Mouse (Mus musculus) liver, embryonic 12.5 days (tissue): ENCODE data around the gene Mpg. TPM values are rescaled to one million over a fixed set of nuclear protein-coding genes. Genes with fewer than 3 reads are reported as not detected.

ENCODE experiments used
- ATAC-seq: fragments of 200-750 bp; cut with Nextera tagmentation; 2 replicates; pipeline ENCODE4 v1.8.0; 2017; ENCODE audit warnings: moderate number of reproducible peaks, mild to moderate bottlenecking, moderate library complexity
- H3K27ac ChIP-seq: fragments of 300-500 bp; sonication (generic); 2 replicates; pipeline ENCODE4 v1.5.1; 2016; ENCODE audit warnings: mild to moderate bottlenecking
- H3K27me3 ChIP-seq: fragments of 300-500 bp; sonication (generic); replicated peaks from 2 replicates; pipeline ENCODE4 v1.6.1; 2016; ENCODE audit warnings: mild to moderate bottlenecking, moderate library complexity
- H3K36me3 ChIP-seq: fragments of 300-500 bp; sonication (generic); 2 replicates; pipeline ENCODE4 v1.6.1; 2016; ENCODE audit warnings: mild to moderate bottlenecking, moderate library complexity
- H3K4me1 ChIP-seq: fragments of 300-500 bp; sonication (generic); 2 replicates; pipeline ENCODE4 v1.6.1; 2016
- H3K4me2 ChIP-seq: fragments of 300-500 bp; sonication (generic); 2 replicates; pipeline ENCODE4 v1.6.1; 2016; ENCODE audit warnings: mild to moderate bottlenecking, moderate library complexity
- H3K4me3 ChIP-seq: fragments of 300-500 bp; sonication (generic); 2 replicates; pipeline ENCODE4 v1.5.1; 2016; ENCODE audit warnings: mild to moderate bottlenecking, moderate library complexity
- H3K9ac ChIP-seq: fragments of 300-500 bp; sonication (generic); 2 replicates; pipeline ENCODE4 v1.6.1; 2016; ENCODE audit warnings: mild to moderate bottlenecking, moderate library complexity
- H3K9me3 ChIP-seq: fragments of 300-500 bp; sonication (generic); replicated peaks from 2 replicates; pipeline ENCODE4 v1.6.1; 2016; ENCODE audit warnings: mild to moderate bottlenecking, moderate library complexity
- WGBS: fragments of 180-500 bp; shearing (Covaris S2); methylation state at CpG from one replicate; pipeline ENCODE4 v1.1.7; 2016; ENCODE audit not compliant: insufficient replicate concordance; 5-methylcytosine and 5-hydroxymethylcytosine counted together
- polyA plus RNA-seq: library from polyadenylated mRNA; unstranded; fragments of >200 nt; fragmentation: Nextera tagmentation; extraction: Ambion mirVana; gene quantifications from 2 replicates; pipeline ENCODE4 v1.2.1, GENCODE M21; 2016

The Mpg gene
- polyA plus RNA-seq, 1 experiment from 2014 or later = 27.2 TPM

- 82% methylated on average over 2 of the region's 2 CpGs for WGBS
- Histone ChIP-seq H3K4me3 (no peak overlapping the region), H3K4me2 (no peak overlapping the region), H3K36me3 (peaks cover 99% of the 10 kb centered on the region), H3K27ac (peak overlapping the region; percentile 99), H3K27me3 (no peaks in the 10 kb centered on the region), H3K4me1 (peaks cover 38% of the 10 kb centered on the region), H3K9me3 (no peaks in the 10 kb centered on the region), H3K9ac (peak overlapping the region; percentile 23; the same call in 1 of the 2 replicates)
- no peak for ATAC-seq
Measured at GRCm38 (mm10) chr11:32236132-32236531, 9.8 kb downstream of the Mpg start.

GRCm38 (mm10) chr11:32236712-32237410, 10.6 kb downstream of the Mpg start:
- no peak for ATAC-seq
- Histone ChIP-seq H3K27me3 (no peaks in the 10 kb centered on the region), H3K9ac (no peak overlapping the region; the same call in 1 of the 2 replicates), H3K4me3 (no peak overlapping the region), H3K4me2 (0 out of 2 replicates have a peak overlapping the region, but pooled peaks have one; percentile 14), H3K9me3 (no peaks in the 10 kb centered on the region), H3K4me1 (peaks cover 45% of the 10 kb centered on the region), H3K36me3 (peaks cover 99% of the 10 kb centered on the region), H3K27ac (peak overlapping the region; percentile 99)
- 61% methylated on average over 9 of the region's 9 CpGs for WGBS

- H3K36me3 ChIP-seq = peaks cover 99% of the 10 kb centered on the region
- no peak for ATAC-seq
- no peaks in the 10 kb centered on the region for H3K9me3 ChIP-seq
- peak overlapping the region; percentile 81; the same call in 1 of the 2 replicates for H3K9ac ChIP-seq
- peak overlapping the region; percentile 99 for H3K27ac ChIP-seq
- H3K4me1 ChIP-seq = peaks cover 51% of the 10 kb centered on the region
- H3K4me3 ChIP-seq = no peak overlapping the region
- no peaks in the 10 kb centered on the region for H3K27me3 ChIP-seq
- 0 out of 2 replicates have a peak overlapping the region, but pooled peaks have one; percentile 14 for H3K4me2 ChIP-seq
- WGBS = 90% methylated on average over 3 of the region's 3 CpGs
Measured at GRCm38 (mm10) chr11:32237411-32237795, 11.1 kb downstream of the Mpg start.

GRCm38 (mm10) chr11:32238093-32238860, 12.0 kb downstream of the Mpg start:
- Histone ChIP-seq H3K27me3 (no peaks in the 10 kb centered on the region), H3K9ac (peak overlapping the region; percentile 81), H3K4me2 (peak overlapping the region; percentile 34), H3K36me3 (peaks cover 99% of the 10 kb centered on the region), H3K4me3 (no peak overlapping the region), H3K27ac (peak overlapping the region; percentile 99), H3K9me3 (no peaks in the 10 kb centered on the region), H3K4me1 (peaks cover 60% of the 10 kb centered on the region)
- peak; percentile 58; the same call in 1 of the 2 replicates for ATAC-seq
- 73% methylated on average over 5 of the region's 5 CpGs for WGBS

GRCm38 (mm10) chr11:32241391-32241790, 15.1 kb downstream of the Mpg start:
- H3K4me1 ChIP-seq = peaks cover 87% of the 10 kb centered on the region

GRCm38 (mm10) chr11:32242209-32242608, 15.9 kb downstream of the Mpg start:
- Histone ChIP-seq H3K4me1 (peaks cover 93% of the 10 kb centered on the region), H3K9me3 (no peaks in the 10 kb centered on the region), H3K9ac (peak overlapping the region; percentile 81), H3K36me3 (peaks cover 90% of the 10 kb centered on the region), H3K27ac (peak overlapping the region; percentile 99), H3K4me2 (peak overlapping the region; percentile 17), H3K27me3 (no peaks in the 10 kb centered on the region), H3K4me3 (no peak overlapping the region)
- 72% methylated on average over 3 of the region's 3 CpGs for WGBS
- peak; percentile 56 for ATAC-seq

More at GRCm38 (mm10) chr11:32241391-32241790, 15.1 kb downstream of the Mpg start:
- Histone ChIP-seq H3K4me2 (no peak overlapping the region), H3K36me3 (peaks cover 90% of the 10 kb centered on the region), H3K27me3 (no peaks in the 10 kb centered on the region), H3K27ac (peak overlapping the region; percentile 99), H3K9me3 (no peaks in the 10 kb centered on the region), H3K4me3 (no peak overlapping the region), H3K9ac (peak overlapping the region; percentile 81)
- ATAC-seq = no peak

GRCm38 (mm10) chr11:32243205-32243955, 17.1 kb downstream of the Mpg start:
- Histone ChIP-seq H3K36me3 (peaks cover 90% of the 10 kb centered on the region), H3K4me3 (no peak overlapping the region), H3K27me3 (no peaks in the 10 kb centered on the region), H3K4me1 (peaks cover 93% of the 10 kb centered on the region), H3K4me2 (peak overlapping the region; percentile 17; the same call in 1 of the 2 replicates), H3K27ac (peak overlapping the region; percentile 99), H3K9ac (peak overlapping the region; percentile 81), H3K9me3 (no peaks in the 10 kb centered on the region)
- no peak for ATAC-seq
- 69% methylated on average over 7 of the region's 7 CpGs for WGBS

- Histone ChIP-seq H3K27me3 (no peaks in the 10 kb centered on the region), H3K9ac (peak overlapping the region; percentile 81), H3K9me3 (no peaks in the 10 kb centered on the region), H3K4me1 (peaks cover 94% of the 10 kb centered on the region), H3K4me3 (no peak overlapping the region), H3K4me2 (peak overlapping the region; percentile 1; the same call in 1 of the 2 replicates), H3K36me3 (peaks cover 91% of the 10 kb centered on the region), H3K27ac (peak overlapping the region; percentile 99)
- ATAC-seq = no peak
- WGBS = 75% methylated on average over 3 of the region's 3 CpGs
Measured at GRCm38 (mm10) chr11:32244064-32244463, 17.8 kb downstream of the Mpg start.

- ATAC-seq = no peak
- WGBS = 61% methylated on average over 1 of the region's 1 CpGs
- peaks cover 96% of the 10 kb centered on the region for H3K4me1 ChIP-seq
- H3K9me3 ChIP-seq = no peaks in the 10 kb centered on the region
- peak overlapping the region; percentile 99 for H3K27ac ChIP-seq
- no peaks in the 10 kb centered on the region for H3K27me3 ChIP-seq
- H3K4me3 ChIP-seq = no peak overlapping the region
- H3K9ac ChIP-seq = peak overlapping the region; percentile 81
- peak overlapping the region; percentile 57 for H3K4me2 ChIP-seq
- peaks cover 91% of the 10 kb centered on the region for H3K36me3 ChIP-seq
Measured at GRCm38 (mm10) chr11:32244617-32245016, 18.3 kb downstream of the Mpg start.

- peaks cover 96% of the 10 kb centered on the region for H3K4me1 ChIP-seq
- ATAC-seq = peak; percentile 96
- peaks cover 91% of the 10 kb centered on the region for H3K36me3 ChIP-seq
- WGBS = 18% methylated on average over 6 of the region's 6 CpGs
- H3K4me2 ChIP-seq = peak overlapping the region; percentile 57
- H3K27me3 ChIP-seq = no peaks in the 10 kb centered on the region
- H3K27ac ChIP-seq = peak overlapping the region; percentile 99
- H3K4me3 ChIP-seq = 0 out of 2 replicates have a peak overlapping the region, but pooled peaks have one; percentile 20
- no peaks in the 10 kb centered on the region for H3K9me3 ChIP-seq
- H3K9ac ChIP-seq = peak overlapping the region; percentile 81
Measured at GRCm38 (mm10) chr11:32245614-32246013, 19.3 kb downstream of the Mpg start.

GRCm38 (mm10) chr11:32247068-32247467, 20.8 kb downstream of the Mpg start:
- Histone ChIP-seq H3K36me3 (peaks cover 83% of the 10 kb centered on the region), H3K4me2 (peak overlapping the region; percentile 22), H3K4me3 (no peak overlapping the region), H3K27ac (peak overlapping the region; percentile 99), H3K9ac (peak overlapping the region; percentile 74), H3K4me1 (peaks cover 94% of the 10 kb centered on the region), H3K27me3 (no peaks in the 10 kb centered on the region), H3K9me3 (no peaks in the 10 kb centered on the region)
- no peak for ATAC-seq
